Mouse (Mus musculus) Patski (cell line): Measurements from ENCODE around the gene Afm. TPM values are rescaled to one million over a fixed set of nuclear protein-coding genes. Genes with fewer than 3 reads are reported as not detected.

Experiments
- ATAC-seq: fragments of 100-300 bp; one replicate; pipeline ENCODE4 v1.8.0; 2021
- CTCF ChIA-PET: fragments of 350-600 bp; sonication (Branson Sonifier 250); formaldehyde crosslinking; loops from one replicate; lab custom pipeline; 2022; ENCODE audit warnings: inconsistent platforms; lab: Charles Lee
- POLR2A ChIA-PET: fragments of 350-600 bp; sonication (Branson Sonifier 250); formaldehyde crosslinking; loops from one replicate; lab custom pipeline; 2022; ENCODE audit warnings: antibody characterized with exemption, inconsistent platforms; lab: Charles Lee
- DNase-seq: peaks from one replicate; pipeline ENCODE4 v3.0.0-alpha.2; 2011; ENCODE audit warnings: low read depth, low spot score
- H3K27me3 ChIP-seq: fragments of 371-371 bp; one replicate; pipeline ENCODE4 v1.5.1; 2021
- CTCF ChIP-seq: fragments of 100-300 bp; IDR thresholded peaks from one replicate; pipeline ENCODE4 v1.5.1; 2021
- in situ Hi-C: fragments of 300-500 bp; cut with MboI; formaldehyde crosslinking; loops from 3 replicates; pipeline ENCODE4 v1.11.1; 2018; ENCODE audit warnings: low pct_unique_long_range_greater_than_20kb, mixed read lengths
- polyA plus RNA-seq: library from polyadenylated mRNA; unstranded; gene quantifications from one replicate; pipeline ENCODE4 v1.2.3, GENCODE M21; 2021

The Afm gene
- polyA plus RNA-seq, 1 experiment from 2014 or later: 0.14 TPM

GRCm38 (mm10) chr5:90492440-90492839, 26.3 kb upstream of the Afm start:
- no peak for DNase-seq
- H3K27me3 ChIP-seq: peaks cover 20% of the 10 kb centered on the region
- in situ Hi-C loops: no loop called here
- ChIA-PET CTCF (interaction anchor here (0.6 to 1.4 kb wide), 3 partner anchors 8 to 309 kb away, joined by 3 read pairs; no protein-coding TSS in a partner anchor), POLR2A (no interaction called here)
- ATAC-seq: no peak
- no peak for TF ChIP-seq CTCF

GRCm38 (mm10) chr5:90494308-90494707, 24.4 kb upstream of the Afm start:
- in situ Hi-C loops: no loop called here
- DNase-seq: no peak
- ChIA-PET POLR2A (no interaction called here), CTCF (no interaction called here)
- ATAC-seq: no peak
- TF ChIP-seq CTCF: no peak
- H3K27me3 ChIP-seq: peaks cover 24% of the 10 kb centered on the region

GRCm38 (mm10) chr5:90499509-90499908, 19.2 kb upstream of the Afm start:
- in situ Hi-C loops: loop anchor here (5.0 kb wide), 2 partner anchors 88 to 297 kb away; no protein-coding TSS in a partner anchor
- ATAC-seq (no peak), DNase-seq (no peak)
- peaks cover 39% of the 10 kb centered on the region for H3K27me3 ChIP-seq
- ChIA-PET CTCF (interaction anchor here (1.1 to 6.0 kb wide), 9 partner anchors 15 to 302 kb away, joined by 3 to 29 read pairs (median 7); no protein-coding TSS in a partner anchor), POLR2A (interaction anchor here (1.1 to 1.3 kb wide), 2 partner anchors 33 to 132 kb away, joined by 3 to 4 read pairs; partner anchors contain the start of gene Gm9958)
- no peak for TF ChIP-seq CTCF

GRCm38 (mm10) chr5:90500714-90501113, 18.0 kb upstream of the Afm start:
- CTCF ChIA-PET: interaction anchor here (0.6 to 6.0 kb wide), 35 partner anchors 8 to 303 kb away, joined by 3 to 29 read pairs (median 4); partner anchors contain the start of genes 5830473C10Rik, Afm and Afp
- TF ChIP-seq CTCF: peak; percentile 89
- peak; percentile 10 for DNase-seq
- peaks cover 39% of the 10 kb centered on the region for H3K27me3 ChIP-seq
- POLR2A ChIA-PET: interaction anchor here (1.1 to 1.3 kb wide), 2 partner anchors 35 to 134 kb away, joined by 3 to 4 read pairs; partner anchors contain the start of gene Gm9958
- in situ Hi-C loops: loop anchor here (5.0 kb wide), 1 partner anchor 152 kb away; no protein-coding TSS in a partner anchor
- no peak for ATAC-seq

GRCm38 (mm10) chr5:90501752-90502151, 17.0 kb upstream of the Afm start:
- DNase-seq: no peak
- in situ Hi-C loops: loop anchor here (5.0 kb wide), 1 partner anchor 151 kb away; no protein-coding TSS in a partner anchor
- CTCF ChIA-PET: interaction anchor here (1.0 to 6.0 kb wide), 7 partner anchors 14 to 302 kb away, joined by 3 to 29 read pairs (median 8); no protein-coding TSS in a partner anchor
- POLR2A ChIA-PET: no interaction called here
- peaks cover 39% of the 10 kb centered on the region for H3K27me3 ChIP-seq
- no peak for TF ChIP-seq CTCF
- no peak for ATAC-seq

- TF ChIP-seq CTCF: no peak
- H3K27me3 ChIP-seq: peaks cover 29% of the 10 kb centered on the region
- DNase-seq: no peak
- POLR2A ChIA-PET: no interaction called here
- ATAC-seq: no peak
- CTCF ChIA-PET: interaction anchor here (1.7 to 2.1 kb wide), 2 partner anchors 10 to 302 kb away, joined by 6 to 9 read pairs; no protein-coding TSS in a partner anchor
- in situ Hi-C loops: loop anchor here (5.0 kb wide), 1 partner anchor 148 kb away; no protein-coding TSS in a partner anchor
These were observed 14.0 kb upstream of the Afm start for GRCm38 (mm10) chr5:90504742-90505141.

- no peak for DNase-seq
- POLR2A ChIA-PET: no interaction called here
- no peak for ATAC-seq
- in situ Hi-C loops: no loop called here
- TF ChIP-seq CTCF: no peak
- CTCF ChIA-PET: no interaction called here
- H3K27me3 ChIP-seq: peaks cover 27% of the 10 kb centered on the region
These were observed 12.2 kb upstream of the Afm start for GRCm38 (mm10) chr5:90506507-90506906.

- H3K27me3 ChIP-seq: peaks cover 23% of the 10 kb centered on the region
- ATAC-seq: no peak
- CTCF ChIA-PET: no interaction called here
- no peak for TF ChIP-seq CTCF
- no peak for DNase-seq
- in situ Hi-C loops: no loop called here
- POLR2A ChIA-PET: no interaction called here
These were observed 11.3 kb upstream of the Afm start for GRCm38 (mm10) chr5:90507411-90507949.

GRCm38 (mm10) chr5:90509828-90510592, 8.7 kb upstream of the Afm start:
- in situ Hi-C loops: no loop called here
- no peak for TF ChIP-seq CTCF
- no peak for ATAC-seq
- POLR2A ChIA-PET: no interaction called here
- CTCF ChIA-PET: no interaction called here
- H3K27me3 ChIP-seq: peaks cover 10% of the 10 kb centered on the region
- no peak for DNase-seq

- H3K27me3 ChIP-seq: peaks cover 10% of the 10 kb centered on the region
- ChIA-PET CTCF (interaction anchor here (1.3 kb wide), 2 partner anchors 10 to 12 kb away, joined by 3 read pairs; no protein-coding TSS in a partner anchor), POLR2A (no interaction called here)
- ATAC-seq (no peak), DNase-seq (no peak)
- in situ Hi-C loops: no loop called here
- TF ChIP-seq CTCF: no peak
These were observed 6.3 kb upstream of the Afm start for GRCm38 (mm10) chr5:90512288-90512955.
